Mouse (Mus musculus) midbrain, embryonic 15.5 days (tissue): ENCODE measurements around the gene Syt7. TPM values are rescaled to one million over a fixed set of nuclear protein-coding genes. Genes with fewer than 3 reads are reported as not detected.
A peak's percentile ranks its signal among the peaks of the same experiment; 100 is the strongest.

Source experiments
- ATAC-seq: fragments of 200-750 bp; cut with Nextera tagmentation; replicated peaks from 2 replicates; pipeline ENCODE4 v1.8.0; 2017; ENCODE audit warnings: moderate TSS enrichment
- H3K27ac ChIP-seq: fragments of 300-500 bp; sonication (generic); 2 replicates; pipeline ENCODE4 v1.5.1; 2015; ENCODE audit warnings: mild to moderate bottlenecking, inconsistent platforms
- H3K27me3 ChIP-seq: fragments of 300-500 bp; sonication (generic); replicated peaks from 2 replicates; pipeline ENCODE4 v1.6.1; 2015; ENCODE audit warnings: inconsistent platforms
- H3K36me3 ChIP-seq: fragments of 300-500 bp; sonication (generic); replicated peaks from 2 replicates; pipeline ENCODE4 v1.6.1; 2015; ENCODE audit warnings: inconsistent platforms
- H3K4me1 ChIP-seq: fragments of 300-500 bp; sonication (generic); 2 replicates; pipeline ENCODE4 v1.6.1; 2015; ENCODE audit warnings: inconsistent platforms
- H3K4me2 ChIP-seq: fragments of 300-500 bp; sonication (generic); 2 replicates; pipeline ENCODE4 v1.6.1; 2015; ENCODE audit warnings: inconsistent platforms, mild to moderate bottlenecking, moderate library complexity
- H3K4me3 ChIP-seq: fragments of 300-500 bp; sonication (generic); 2 replicates; pipeline ENCODE4 v1.5.1; 2015; ENCODE audit warnings: mild to moderate bottlenecking, inconsistent platforms
- H3K9ac ChIP-seq: fragments of 300-500 bp; sonication (generic); 2 replicates; pipeline ENCODE4 v1.6.1; 2015; ENCODE audit warnings: mild to moderate bottlenecking, inconsistent platforms
- H3K9me3 ChIP-seq: fragments of 300-500 bp; sonication (generic); 2 replicates; pipeline ENCODE4 v1.6.1; 2016; ENCODE audit warnings: inconsistent platforms
- WGBS: fragments of 180-500 bp; shearing (Covaris S2); methylation state at CpG from one replicate; pipeline ENCODE4 v1.1.7; 2015; ENCODE audit warnings: mixed read lengths; 5-methylcytosine and 5-hydroxymethylcytosine counted together
- polyA plus RNA-seq: library from polyadenylated mRNA; unstranded; fragments of >200 nt; fragmentation: Nextera tagmentation; extraction: Ambion mirVana; gene quantifications from 2 replicates; pipeline ENCODE4 v1.2.1, GENCODE M21; 2015

The Syt7 gene
- polyA plus RNA-seq, 1 experiment from 2014 or later = 21.0 TPM

DNA sequence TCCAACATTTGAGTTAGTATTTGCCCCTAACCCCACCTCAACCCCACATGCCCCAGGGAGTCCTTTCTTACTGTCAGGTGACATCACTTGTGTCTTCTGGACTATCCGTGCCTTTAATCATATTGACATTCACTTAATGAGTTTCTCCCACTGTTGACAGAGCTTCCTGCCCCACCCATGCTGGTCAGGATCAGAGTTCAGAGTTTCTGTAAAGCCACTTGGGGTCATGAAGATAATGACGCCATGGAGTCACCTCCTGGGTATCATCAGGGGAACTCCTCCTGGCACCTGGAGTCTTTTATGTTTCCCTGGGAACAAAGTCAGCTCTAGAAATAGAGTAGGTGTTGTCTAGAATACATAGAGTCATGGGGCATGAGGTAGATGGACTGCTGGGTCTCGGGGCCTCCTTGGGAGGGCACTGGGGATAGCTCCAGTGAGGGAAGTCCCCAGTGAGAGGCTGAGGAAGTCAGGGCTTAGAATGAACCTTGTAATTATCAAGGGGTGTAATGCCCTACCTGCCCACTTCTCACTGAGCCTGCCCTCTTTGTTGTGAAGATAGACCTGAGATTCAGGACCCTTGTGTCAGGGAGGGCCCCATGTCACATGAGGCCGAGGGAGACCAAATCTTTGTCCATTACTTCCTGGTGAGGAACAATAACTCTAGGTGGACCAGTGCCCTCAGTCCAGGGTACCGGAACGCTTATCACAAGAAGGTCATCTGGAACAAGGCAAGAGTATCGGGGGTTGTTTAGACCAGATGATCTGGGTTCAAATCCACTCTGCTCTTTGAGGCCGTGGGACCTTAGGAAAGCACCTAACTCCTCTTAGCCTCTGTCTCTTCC is 29.6 kb upstream of the Syt7 start:
- no peak overlapping the region for H3K4me3 ChIP-seq
- no peak overlapping the region for H3K27ac ChIP-seq
- 91% methylated on average over 8 of the region's 8 CpGs for WGBS
- no peak overlapping the region for H3K9ac ChIP-seq
- no peaks in the 10 kb centered on the region for H3K36me3 ChIP-seq
- no peaks in the 10 kb centered on the region for H3K27me3 ChIP-seq
- no peaks in the 10 kb centered on the region for H3K9me3 ChIP-seq
- ATAC-seq = no peak
- peaks cover 14% of the 10 kb centered on the region for H3K4me1 ChIP-seq
- H3K4me2 ChIP-seq = no peak overlapping the region

DNA sequence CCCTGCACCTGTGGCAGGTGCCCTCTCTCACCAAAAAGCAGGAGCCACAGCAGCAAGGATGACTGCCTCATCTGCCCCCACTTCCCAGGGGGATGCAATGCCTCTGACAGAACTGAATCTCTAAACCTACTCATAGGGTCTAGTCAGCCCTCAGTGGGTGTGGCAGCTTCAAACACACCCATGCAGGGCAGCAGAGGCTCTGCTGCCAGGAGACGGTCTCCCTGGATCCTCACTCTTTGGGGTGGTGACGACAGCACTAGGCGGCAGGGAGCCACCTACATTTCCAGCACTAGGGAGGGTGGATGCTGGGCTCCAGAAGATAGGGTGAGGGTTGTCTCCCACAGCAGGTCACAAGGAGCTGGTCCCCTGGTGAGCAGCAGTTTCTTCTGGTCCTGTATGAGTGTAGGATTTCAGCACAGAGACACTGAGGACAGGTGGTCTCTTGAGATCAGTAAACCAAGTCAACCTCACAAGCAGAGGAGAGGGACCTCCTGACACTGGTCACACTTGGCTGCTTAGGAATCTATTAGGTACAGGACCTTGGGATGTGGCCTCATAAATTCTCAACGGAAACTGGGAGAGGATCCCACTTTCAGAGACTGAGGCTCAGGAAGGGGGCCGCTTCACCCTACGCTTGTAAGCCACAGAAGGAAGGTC is 26.3 kb upstream of the Syt7 start:
- ATAC-seq = no peak; the same call in 1 of the 2 replicates
- no peak overlapping the region for H3K9ac ChIP-seq
- no peaks in the 10 kb centered on the region for H3K4me1 ChIP-seq
- 69% methylated on average over 6 of the region's 6 CpGs for WGBS
- no peak overlapping the region for H3K4me3 ChIP-seq
- H3K27me3 ChIP-seq = no peaks in the 10 kb centered on the region
- H3K4me2 ChIP-seq = no peak overlapping the region
- H3K27ac ChIP-seq = no peak overlapping the region
- no peaks in the 10 kb centered on the region for H3K36me3 ChIP-seq
- no peaks in the 10 kb centered on the region for H3K9me3 ChIP-seq

DNA sequence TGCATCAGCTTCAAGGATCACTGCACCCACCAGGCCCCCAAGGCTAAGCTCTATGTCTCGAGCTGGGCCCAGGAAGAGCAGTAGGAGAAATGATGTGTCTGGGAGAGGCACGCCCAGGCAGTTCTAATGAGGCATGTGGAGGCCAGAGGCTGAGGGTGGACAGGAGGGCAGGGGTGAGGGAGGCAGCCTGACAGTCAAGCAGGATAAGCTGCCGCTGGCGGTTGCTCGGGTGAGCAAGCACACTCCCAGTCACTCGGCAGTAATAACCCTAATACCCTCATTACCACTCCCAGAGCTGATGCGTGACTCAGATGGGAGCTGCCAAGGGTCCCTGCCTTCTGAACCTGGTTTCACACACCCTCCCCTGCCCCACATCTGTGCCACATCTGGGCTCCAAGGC is 25.0 kb upstream of the Syt7 start:
- Histone ChIP-seq H3K4me1 (no peaks in the 10 kb centered on the region), H3K9ac (no peak overlapping the region), H3K4me2 (no peak overlapping the region), H3K4me3 (no peak overlapping the region), H3K27me3 (no peaks in the 10 kb centered on the region), H3K27ac (no peak overlapping the region), H3K9me3 (no peaks in the 10 kb centered on the region), H3K36me3 (no peaks in the 10 kb centered on the region)
- whole genome bisulfite sequencing = 10% methylated on average over 7 of the region's 7 CpGs
- no peak for ATAC-seq

DNA sequence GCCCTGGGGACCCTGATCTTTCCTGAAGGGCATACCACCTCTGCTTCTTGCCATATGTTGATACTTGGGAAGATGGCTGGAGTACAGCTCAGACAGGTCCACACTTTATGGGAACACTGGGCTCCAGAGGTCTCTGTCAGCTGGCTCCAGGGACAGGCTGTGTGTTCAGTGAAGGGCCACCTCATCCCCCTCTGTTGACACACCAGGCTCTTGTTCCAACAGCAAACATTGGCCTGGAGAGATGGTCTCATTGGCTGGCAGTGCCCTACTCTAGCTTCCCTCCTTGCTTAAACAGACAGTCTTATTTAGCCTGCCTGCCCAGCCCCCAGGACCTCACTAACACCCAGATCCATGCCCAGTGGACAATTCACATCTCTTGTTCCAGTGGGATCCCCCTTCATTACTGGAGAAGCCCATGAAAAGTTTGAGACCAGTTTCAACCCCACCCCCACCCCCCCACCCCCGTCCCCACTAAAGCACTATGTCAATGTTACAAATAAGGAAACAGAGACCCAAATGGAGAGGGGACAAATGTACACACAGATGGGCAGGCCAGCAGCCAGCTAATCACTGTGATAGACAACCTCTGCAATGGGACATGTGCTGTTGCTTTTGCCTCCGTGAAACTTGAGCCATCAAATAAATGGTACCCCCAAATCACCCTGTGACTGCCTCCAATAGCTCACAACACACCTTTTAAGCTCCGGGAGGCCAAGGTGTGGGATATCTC is 22.6 kb upstream of the Syt7 start:
- no peak for ATAC-seq
- no peaks in the 10 kb centered on the region for H3K27me3 ChIP-seq
- no peak overlapping the region for H3K4me3 ChIP-seq
- no peak overlapping the region for H3K4me2 ChIP-seq
- H3K9ac ChIP-seq = no peak overlapping the region
- no peak overlapping the region for H3K27ac ChIP-seq
- H3K9me3 ChIP-seq = no peaks in the 10 kb centered on the region
- WGBS = 69% methylated on average over 3 of the region's 3 CpGs
- H3K4me1 ChIP-seq = no peaks in the 10 kb centered on the region
- no peaks in the 10 kb centered on the region for H3K36me3 ChIP-seq

DNA sequence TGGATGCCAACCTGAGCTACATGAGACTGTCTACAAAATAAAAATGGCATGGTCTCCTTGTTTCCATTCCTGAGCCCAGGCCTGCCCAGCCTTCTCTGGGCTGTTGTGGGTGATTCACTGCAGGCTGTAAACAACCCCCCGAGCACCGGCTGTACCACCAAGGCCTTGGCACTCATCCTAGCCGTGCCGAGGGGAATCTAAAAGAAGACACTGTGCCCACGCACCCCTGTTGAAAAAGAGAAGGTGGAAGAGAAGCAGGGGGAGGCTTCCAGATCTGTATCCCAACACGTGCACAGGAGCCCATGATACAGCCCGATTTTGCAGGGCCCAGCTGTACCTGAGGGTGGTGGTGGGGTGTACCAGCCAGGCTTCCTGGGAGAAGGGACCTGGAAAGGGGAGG is 21.1 kb upstream of the Syt7 start:
- WGBS = 80% methylated on average over 7 of the region's 7 CpGs
- no peaks in the 10 kb centered on the region for H3K36me3 ChIP-seq
- ATAC-seq = no peak
- H3K4me2 ChIP-seq = no peak overlapping the region
- H3K4me1 ChIP-seq = no peaks in the 10 kb centered on the region
- H3K27ac ChIP-seq = no peak overlapping the region
- H3K9me3 ChIP-seq = no peaks in the 10 kb centered on the region
- H3K9ac ChIP-seq = no peak overlapping the region
- H3K4me3 ChIP-seq = no peak overlapping the region
- no peaks in the 10 kb centered on the region for H3K27me3 ChIP-seq

DNA sequence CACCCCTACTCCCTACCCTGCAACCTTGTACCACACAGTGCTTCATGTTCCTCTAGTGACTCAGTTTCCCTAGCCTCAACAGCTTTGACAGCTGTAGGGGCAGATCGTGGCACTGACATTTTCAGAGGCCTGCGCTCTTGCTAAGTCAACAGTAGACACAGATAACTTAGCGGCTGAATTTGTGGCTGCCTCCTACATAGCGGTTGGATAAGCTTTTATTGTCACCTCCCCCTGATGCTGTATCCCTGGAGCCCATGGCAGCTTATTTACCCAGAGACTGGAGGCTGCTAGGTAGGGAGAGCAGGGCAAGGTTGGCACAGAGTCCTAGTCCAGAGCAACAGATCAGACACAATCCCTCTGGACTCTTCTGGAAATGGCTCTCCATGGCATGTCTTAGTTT is 19.0 kb upstream of the Syt7 start:
- Histone ChIP-seq H3K27ac (no peak overlapping the region), H3K9me3 (no peaks in the 10 kb centered on the region), H3K4me3 (no peak overlapping the region), H3K36me3 (no peaks in the 10 kb centered on the region), H3K4me1 (no peaks in the 10 kb centered on the region), H3K4me2 (no peak overlapping the region), H3K27me3 (no peaks in the 10 kb centered on the region), H3K9ac (no peak overlapping the region)
- WGBS = 87% methylated on average over 4 of the region's 4 CpGs
- no peak for ATAC-seq

DNA sequence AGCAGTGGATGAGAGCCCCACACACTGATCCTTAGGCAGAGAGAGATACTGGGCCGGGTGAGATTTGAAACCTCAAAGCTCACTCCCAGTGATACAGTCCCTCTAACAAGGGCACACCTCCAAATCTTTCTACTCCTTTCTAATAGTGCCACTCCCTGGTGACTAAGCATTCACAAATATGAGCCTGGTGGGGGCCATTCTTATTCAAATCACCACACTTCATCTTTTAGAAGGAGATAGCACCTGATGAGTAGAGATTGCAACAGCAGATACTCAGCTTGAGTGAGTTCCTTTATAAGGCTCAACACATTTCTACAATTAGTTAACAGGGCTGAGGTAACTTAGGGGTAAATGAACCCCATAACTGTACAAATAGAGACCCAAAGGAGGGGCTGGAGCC is 15.7 kb upstream of the Syt7 start:
- WGBS = 82% methylated on average over 1 of the region's 1 CpGs
- no peak overlapping the region for H3K4me3 ChIP-seq

DNA sequence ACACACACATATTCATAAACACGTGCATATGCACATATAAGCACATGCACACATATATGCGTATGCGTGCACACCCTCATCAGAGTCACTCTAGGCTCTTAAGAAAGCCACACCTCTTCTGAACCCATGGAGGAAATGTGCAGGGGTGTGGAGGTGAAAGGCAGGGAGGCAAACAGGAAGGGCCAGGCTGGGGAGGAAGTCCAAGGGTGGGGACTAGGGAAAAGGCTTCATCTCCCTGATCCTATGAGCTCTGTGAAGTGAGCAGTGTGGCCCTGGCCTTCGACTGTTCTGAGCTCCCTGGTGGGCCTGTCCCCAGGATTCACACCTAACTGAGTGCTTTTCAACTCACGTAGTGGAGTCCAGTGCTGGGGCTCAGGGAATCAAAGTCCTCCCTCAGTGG is 13.6 kb upstream of the Syt7 start:
- Histone ChIP-seq H3K9ac (no peak overlapping the region), H3K4me1 (no peaks in the 10 kb centered on the region), H3K27me3 (no peaks in the 10 kb centered on the region), H3K4me2 (no peak overlapping the region), H3K4me3 (no peak overlapping the region), H3K36me3 (no peaks in the 10 kb centered on the region), H3K9me3 (no peaks in the 10 kb centered on the region), H3K27ac (no peak overlapping the region)
- WGBS = 76% methylated on average over 5 of the region's 5 CpGs
- ATAC-seq = no peak

More for the DNA sequence above, 15.7 kb upstream of the Syt7 start:
- Histone ChIP-seq H3K36me3 (no peaks in the 10 kb centered on the region), H3K9ac (no peak overlapping the region), H3K27ac (no peak overlapping the region), H3K9me3 (no peaks in the 10 kb centered on the region), H3K4me2 (no peak overlapping the region), H3K27me3 (no peaks in the 10 kb centered on the region), H3K4me1 (no peaks in the 10 kb centered on the region)
- no peak for ATAC-seq

DNA sequence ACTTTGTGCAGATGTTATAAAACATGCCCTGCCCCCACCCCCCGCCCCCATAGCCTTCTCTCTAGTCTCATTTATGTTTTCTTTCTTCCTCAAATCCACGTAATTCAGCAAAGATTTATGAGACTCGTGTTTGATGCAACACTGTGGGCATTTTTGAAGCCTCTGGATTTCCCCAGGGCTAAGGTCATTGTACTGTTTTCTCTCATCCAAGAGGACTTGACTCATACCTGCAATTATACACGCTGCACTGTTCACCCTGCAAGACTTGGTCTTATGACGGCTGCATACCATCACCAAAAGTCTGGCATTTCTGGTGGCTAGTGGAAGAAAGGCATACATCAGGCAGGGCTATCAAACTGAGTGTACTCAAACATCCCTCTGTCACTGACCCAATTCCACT is 8.9 kb upstream of the Syt7 start:
- Histone ChIP-seq H3K4me2 (no peak overlapping the region), H3K27me3 (no peaks in the 10 kb centered on the region), H3K4me3 (no peak overlapping the region), H3K36me3 (no peaks in the 10 kb centered on the region), H3K4me1 (0 out of 2 replicates have a peak, but pooled peaks cover 7% of the 10 kb centered on the region), H3K27ac (no peak overlapping the region), H3K9ac (no peak overlapping the region), H3K9me3 (no peaks in the 10 kb centered on the region)
- no peak for ATAC-seq
- WGBS = 86% methylated on average over 5 of the region's 5 CpGs

DNA sequence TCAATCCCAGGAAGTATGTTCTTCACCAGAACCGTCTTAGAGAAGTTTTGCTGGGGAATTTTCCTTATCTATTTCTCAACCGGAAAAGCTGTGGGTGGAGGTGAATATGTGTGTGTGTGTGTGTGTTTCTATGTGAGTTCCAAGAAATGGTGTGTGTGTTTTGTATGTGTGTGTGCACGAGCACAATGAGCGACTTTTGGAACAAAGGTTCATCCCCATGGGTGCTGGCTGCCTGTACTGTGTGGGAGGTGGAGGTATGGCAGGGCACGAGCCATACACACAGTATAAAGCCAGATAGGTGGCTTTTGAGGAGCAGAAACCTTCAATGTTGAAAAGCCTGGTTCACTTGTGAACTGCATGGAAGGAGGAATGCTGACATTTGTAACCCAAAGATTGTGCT is 1.2 kb upstream of the Syt7 start:
- H3K9me3 ChIP-seq = no peaks in the 10 kb centered on the region
- H3K4me2 ChIP-seq = no peak overlapping the region
- no peak overlapping the region for H3K27ac ChIP-seq
- H3K36me3 ChIP-seq = no peaks in the 10 kb centered on the region
- H3K4me3 ChIP-seq = no peak overlapping the region
- peaks cover 27% of the 10 kb centered on the region for H3K4me1 ChIP-seq
- ATAC-seq = no peak
- no peaks in the 10 kb centered on the region for H3K27me3 ChIP-seq
- 78% methylated on average over 5 of the region's 5 CpGs for WGBS
- no peak overlapping the region for H3K9ac ChIP-seq

DNA sequence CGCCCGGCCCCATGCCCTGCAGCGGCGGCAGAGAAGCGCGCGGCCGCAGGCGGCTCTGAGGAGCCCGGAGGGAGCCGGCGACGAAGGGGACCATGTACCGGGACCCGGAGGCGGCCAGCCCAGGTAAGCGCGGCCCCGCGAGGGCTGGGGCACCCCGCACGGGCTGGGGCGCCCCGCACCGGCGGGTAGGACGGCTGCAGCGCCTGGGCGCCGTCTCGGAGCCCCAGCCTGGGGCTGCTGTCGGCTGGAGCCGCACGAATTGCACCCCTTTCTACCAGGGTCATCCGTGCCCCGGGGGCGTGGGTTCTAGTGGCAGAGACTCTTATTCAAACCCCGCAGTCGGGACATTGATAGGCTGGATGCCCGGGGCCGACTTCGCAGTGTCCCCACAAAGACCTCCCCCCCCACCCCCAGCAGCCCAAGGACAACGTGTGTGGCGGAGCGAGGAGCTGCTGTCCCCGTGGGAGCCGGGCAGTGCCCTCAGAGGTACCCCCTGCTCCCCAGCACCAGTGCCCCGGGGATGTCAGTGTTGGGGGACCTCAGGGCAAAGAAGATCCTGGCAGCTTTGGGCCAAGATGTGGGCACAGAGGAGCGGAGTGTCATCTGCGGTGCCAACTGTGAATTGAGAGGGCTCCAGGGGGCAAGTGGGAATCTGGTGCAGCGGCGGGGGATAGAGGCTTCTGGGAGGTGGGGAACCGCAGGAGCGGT is 655 bp downstream of the Syt7 start:
- under 1% methylated on average over 53 of the region's 54 CpGs for WGBS
- peak; percentile 69 for ATAC-seq
- H3K9me3 ChIP-seq = no peaks in the 10 kb centered on the region
- peak overlapping the region; percentile 79 for H3K9ac ChIP-seq
- peak overlapping the region; percentile 82 for H3K4me3 ChIP-seq
- no peaks in the 10 kb centered on the region for H3K27me3 ChIP-seq
- peak overlapping the region; percentile 70 for H3K4me2 ChIP-seq
- H3K36me3 ChIP-seq = no peaks in the 10 kb centered on the region
- peak overlapping the region; percentile 80 for H3K27ac ChIP-seq
- peaks cover 43% of the 10 kb centered on the region for H3K4me1 ChIP-seq

DNA sequence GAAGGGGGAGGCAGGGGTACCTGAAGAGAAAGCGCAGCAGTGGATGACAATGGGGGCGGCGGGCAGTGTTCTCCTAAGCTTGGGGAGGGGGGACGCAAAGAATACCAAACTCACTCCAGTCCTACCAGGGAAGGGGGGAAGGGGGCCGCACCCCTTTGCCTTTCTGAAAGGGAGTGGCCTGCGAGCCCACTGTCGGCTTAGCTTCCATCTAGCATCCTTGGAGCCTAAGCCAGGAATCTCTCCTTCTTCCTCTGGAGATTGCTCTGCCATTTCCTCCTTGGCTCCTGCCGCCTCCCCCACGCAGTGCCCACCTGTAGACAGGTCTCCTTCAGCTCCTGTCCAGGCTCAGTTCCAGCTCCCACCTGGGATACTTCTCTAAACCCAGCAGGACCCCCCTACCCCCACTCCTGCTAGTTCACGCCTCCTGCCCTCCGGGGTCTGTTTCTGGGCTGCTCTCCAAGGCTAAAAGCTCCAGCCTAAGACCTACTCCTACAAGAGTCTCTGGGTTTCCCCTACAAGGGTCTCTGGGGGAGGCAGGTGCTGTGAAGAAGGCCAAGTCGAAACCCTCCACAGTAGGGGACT is 1.3 kb downstream of the Syt7 start:
- Histone ChIP-seq H3K4me3 (peak overlapping the region; percentile 82), H3K9ac (peak overlapping the region; percentile 79), H3K27ac (peak overlapping the region; percentile 80; the same call in 1 of the 2 replicates), H3K4me1 (peaks cover 49% of the 10 kb centered on the region), H3K27me3 (no peaks in the 10 kb centered on the region), H3K4me2 (peak overlapping the region; percentile 70), H3K36me3 (no peaks in the 10 kb centered on the region), H3K9me3 (no peaks in the 10 kb centered on the region)
- ATAC-seq = no peak
- WGBS = 14% methylated on average over 12 of the region's 12 CpGs
